Mouse (Mus musculus): ENCODE measurements around the gene Gpr162. TPM values are rescaled to one million over a fixed set of nuclear protein-coding genes. Genes with fewer than 3 reads are reported as not detected.
A peak's percentile ranks its signal among the peaks of the same experiment; 100 is the strongest.

Gene Gpr162
- polyA plus RNA-seq (2012; rRNA removed) = 177 and 183 TPM in 2 replicates

DNA sequence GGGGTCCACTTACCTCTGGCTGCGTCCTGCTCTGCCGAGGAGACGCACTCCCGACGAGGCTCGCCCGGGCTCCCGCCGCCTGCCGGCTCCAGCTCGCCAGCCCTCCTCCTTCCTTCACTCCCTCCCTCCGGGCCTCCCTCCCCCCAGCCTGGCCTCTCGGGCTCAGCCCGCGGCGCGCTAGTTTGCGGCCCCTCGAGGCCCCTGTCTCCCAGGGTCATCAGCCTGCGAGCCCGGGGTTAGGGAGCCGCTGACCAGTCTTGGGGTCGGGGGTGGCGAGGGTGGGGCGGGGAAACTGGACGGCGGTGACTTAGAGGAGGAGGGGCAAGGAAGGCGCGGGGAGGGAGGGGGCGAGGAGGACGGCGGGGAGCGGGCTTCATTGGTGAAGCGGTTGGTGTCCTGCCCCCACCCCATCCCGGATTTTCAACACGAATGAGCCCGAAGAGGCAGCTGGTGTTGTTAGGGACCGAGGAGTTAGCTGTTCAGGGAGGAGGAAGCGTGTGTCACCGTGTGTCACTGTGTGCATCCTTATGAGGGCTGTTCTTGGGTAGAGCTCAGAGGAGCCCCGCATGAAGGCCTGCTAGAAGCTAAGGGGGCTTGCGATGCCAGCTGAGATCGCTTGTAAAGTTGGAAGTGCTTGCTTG is at the start of gene Gpr162:
Gpr162 (minus strand) TSS at position 326 of the 641 bp plus-strand sequence.
- peaks cover 26% of the 10 kb centered on the region for H3K4me1 ChIP-seq (ENCODE audit: control insufficient read depth, insufficient read depth, low read length)
- TF ChIP-seq POLR2A (IDR thresholded peaks at IDR 0.05; ENCODE audit: borderline replicate concordance, insufficient read depth, low read length) = peak; percentile 57; the same call in 1 of the 2 replicates
- peak; percentile 10; the same call in 1 of the 2 replicates for TF ChIP-seq CTCF (IDR thresholded peaks at IDR 0.05; ENCODE audit: borderline replicate concordance, insufficient read depth, low read depth, low read length)
- peak within 1 kb of the TSS; percentile 100 for H3K4me3 ChIP-seq (replicated peaks; ENCODE audit: insufficient read depth, low read depth, low read length)
- 1% methylated on average over 43 of the region's 43 CpGs for WGBS
- peak within 1 kb of the TSS; percentile 98 for H3K27ac ChIP-seq (ENCODE audit: insufficient read depth, low read length)
- no peaks in the 10 kb centered on the region for H3K27me3 ChIP-seq (ENCODE audit: control insufficient read depth, insufficient read depth, low read length)
- peak; percentile 81 to 82 for DNase-seq

DNA sequence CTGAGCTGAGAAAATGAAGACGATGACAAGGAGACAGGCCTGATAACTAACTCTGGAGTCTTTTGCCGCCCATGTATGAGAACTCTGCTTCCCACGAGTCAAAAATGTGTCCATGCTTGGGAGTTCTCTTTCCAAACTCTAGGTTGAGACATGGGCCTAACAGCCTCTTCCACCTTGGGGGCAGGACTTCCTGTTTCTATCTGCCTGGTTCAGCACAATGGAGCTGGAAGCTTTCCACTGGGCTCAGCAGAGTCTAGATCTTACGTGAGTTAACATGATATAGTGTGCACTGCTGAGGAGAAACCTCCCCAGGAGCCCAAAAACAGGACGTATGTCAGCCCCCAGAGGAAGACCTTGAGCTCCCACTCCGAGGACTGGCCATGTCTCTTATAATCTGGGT is 49.4 kb upstream of the Gpr162 start:
- H3K4me1 ChIP-seq (ENCODE audit: control insufficient read depth, insufficient read depth, low read length) = peaks cover 11% of the 10 kb centered on the region
- H3K4me3 ChIP-seq (replicated peaks; ENCODE audit: insufficient read depth, low read depth, low read length) = no peak overlapping the region
- 48% methylated on average over 6 of the region's 6 CpGs for WGBS
- no peak overlapping the region for H3K27ac ChIP-seq (ENCODE audit: insufficient read depth, low read length)
- H3K27me3 ChIP-seq (ENCODE audit: control insufficient read depth, insufficient read depth, low read length) = no peaks in the 10 kb centered on the region
- no peak for TF ChIP-seq CTCF (IDR thresholded peaks at IDR 0.05; ENCODE audit: borderline replicate concordance, insufficient read depth, low read depth, low read length)
- TF ChIP-seq POLR2A (IDR thresholded peaks at IDR 0.05; ENCODE audit: borderline replicate concordance, insufficient read depth, low read length) = no peak
- DNase-seq = no peak

DNA sequence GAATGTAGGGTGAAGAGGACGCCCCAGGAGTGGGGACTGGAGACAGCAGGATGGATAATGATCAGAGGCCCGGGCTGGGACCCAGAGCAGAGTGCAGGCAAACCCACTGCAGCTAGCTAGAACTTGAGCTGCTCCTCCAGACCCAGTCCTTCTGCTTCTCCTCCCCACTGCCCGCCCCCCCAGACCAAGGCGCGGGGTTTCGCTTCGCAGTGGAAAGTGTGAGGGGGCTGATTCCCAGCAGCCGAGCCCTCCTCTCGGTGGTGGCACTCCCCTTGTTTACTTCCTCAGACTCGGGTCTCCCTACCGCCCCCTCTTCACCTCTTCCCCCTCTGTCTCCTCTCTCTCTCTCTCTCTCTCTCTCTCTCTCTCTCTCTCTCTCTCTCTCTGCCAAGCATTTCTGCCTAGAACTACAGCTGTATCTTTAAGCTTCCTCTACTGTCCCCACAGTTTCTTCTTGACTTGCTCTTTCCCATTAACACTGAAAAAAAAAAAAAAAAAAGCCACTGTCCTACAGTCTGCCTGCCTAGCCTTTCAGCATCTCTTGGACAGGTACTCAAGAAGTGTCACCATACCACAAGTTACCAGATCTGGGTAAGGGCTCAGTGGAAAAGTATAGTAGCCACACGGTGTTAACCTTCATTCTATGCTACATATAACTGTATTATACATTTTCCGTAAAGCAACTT is 47.9 kb upstream of the Gpr162 start, which contains the start of gene Lag3:
Lag3 (minus strand) TSS at position 173 of the 686 bp plus-strand sequence.
- TF ChIP-seq CTCF (IDR thresholded peaks at IDR 0.05; ENCODE audit: borderline replicate concordance, insufficient read depth, low read depth, low read length) (no peak), POLR2A (IDR thresholded peaks at IDR 0.05; ENCODE audit: borderline replicate concordance, insufficient read depth, low read length) (no peak)
- Histone ChIP-seq H3K4me1 (ENCODE audit: control insufficient read depth, insufficient read depth, low read length) (peaks cover 11% of the 10 kb centered on the region), H3K4me3 (replicated peaks; ENCODE audit: insufficient read depth, low read depth, low read length) (no peak within 1 kb of the TSS), H3K27ac (ENCODE audit: insufficient read depth, low read length) (no peak within 1 kb of the TSS), H3K27me3 (ENCODE audit: control insufficient read depth, insufficient read depth, low read length) (no peaks in the 10 kb centered on the region)
- no peak for DNase-seq
- WGBS = 50% methylated on average over 12 of the region's 13 CpGs

DNA sequence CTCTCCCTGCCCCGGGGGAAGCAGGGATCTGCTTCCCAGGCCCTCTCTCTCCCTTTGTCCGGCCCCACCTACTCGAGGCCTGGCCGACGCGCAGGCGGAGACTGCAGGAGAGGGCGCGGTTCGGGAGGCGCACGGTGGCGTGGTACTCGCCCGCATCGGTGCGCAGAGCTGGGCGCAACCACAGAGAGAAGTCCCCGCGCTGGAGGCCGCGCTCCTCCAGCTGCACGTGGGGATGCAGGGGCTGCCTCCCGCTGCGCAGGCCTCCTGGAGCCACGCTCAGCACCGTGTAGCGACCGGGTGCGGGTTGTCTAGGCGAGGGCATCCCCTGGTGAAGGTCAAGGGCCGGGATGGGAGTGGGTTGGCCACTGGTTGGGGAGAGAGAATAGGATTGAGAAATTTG is 46.2 kb upstream of the Gpr162 start:
- Histone ChIP-seq H3K27ac (ENCODE audit: insufficient read depth, low read length) (no peak overlapping the region), H3K27me3 (ENCODE audit: control insufficient read depth, insufficient read depth, low read length) (no peaks in the 10 kb centered on the region), H3K4me1 (ENCODE audit: control insufficient read depth, insufficient read depth, low read length) (peaks cover 18% of the 10 kb centered on the region), H3K4me3 (replicated peaks; ENCODE audit: insufficient read depth, low read depth, low read length) (no peak overlapping the region)
- 25% methylated on average over 32 of the region's 32 CpGs for WGBS
- TF ChIP-seq POLR2A (IDR thresholded peaks at IDR 0.05; ENCODE audit: borderline replicate concordance, insufficient read depth, low read length) (no peak), CTCF (IDR thresholded peaks at IDR 0.05; ENCODE audit: borderline replicate concordance, insufficient read depth, low read depth, low read length) (no peak)
- peak in 1 of 2 experiments; percentile 22 for DNase-seq

DNA sequence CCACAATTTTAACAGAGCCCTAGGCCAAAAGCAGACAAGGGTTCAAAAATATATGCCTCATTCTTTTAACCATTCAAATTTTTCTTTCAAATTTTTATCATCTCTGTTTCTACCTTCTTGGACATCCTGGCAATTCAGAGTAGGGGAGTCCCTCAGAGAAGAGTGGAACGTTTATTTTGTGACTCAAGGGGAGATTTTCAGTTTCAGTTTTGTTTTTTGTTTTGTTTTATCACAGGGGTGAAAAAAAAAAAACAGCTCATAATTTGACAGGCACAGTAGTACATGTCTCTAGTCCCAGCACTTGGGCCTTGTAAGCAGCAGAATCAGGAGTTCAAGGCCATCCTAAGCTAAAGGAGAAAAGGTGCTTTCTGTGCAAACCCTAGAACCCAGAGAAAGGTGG is 44.0 kb upstream of the Gpr162 start:
- peaks cover 12% of the 10 kb centered on the region for H3K4me1 ChIP-seq (ENCODE audit: control insufficient read depth, insufficient read depth, low read length)
- no peak for DNase-seq
- no peaks in the 10 kb centered on the region for H3K27me3 ChIP-seq (ENCODE audit: control insufficient read depth, insufficient read depth, low read length)
- TF ChIP-seq POLR2A (IDR thresholded peaks at IDR 0.05; ENCODE audit: borderline replicate concordance, insufficient read depth, low read length) (no peak), CTCF (IDR thresholded peaks at IDR 0.05; ENCODE audit: borderline replicate concordance, insufficient read depth, low read depth, low read length) (no peak)
- H3K4me3 ChIP-seq (replicated peaks; ENCODE audit: insufficient read depth, low read depth, low read length) = no peak overlapping the region
- WGBS = 91% methylated on average over 1 of the region's 1 CpGs
- H3K27ac ChIP-seq (ENCODE audit: insufficient read depth, low read length) = no peak overlapping the region

DNA sequence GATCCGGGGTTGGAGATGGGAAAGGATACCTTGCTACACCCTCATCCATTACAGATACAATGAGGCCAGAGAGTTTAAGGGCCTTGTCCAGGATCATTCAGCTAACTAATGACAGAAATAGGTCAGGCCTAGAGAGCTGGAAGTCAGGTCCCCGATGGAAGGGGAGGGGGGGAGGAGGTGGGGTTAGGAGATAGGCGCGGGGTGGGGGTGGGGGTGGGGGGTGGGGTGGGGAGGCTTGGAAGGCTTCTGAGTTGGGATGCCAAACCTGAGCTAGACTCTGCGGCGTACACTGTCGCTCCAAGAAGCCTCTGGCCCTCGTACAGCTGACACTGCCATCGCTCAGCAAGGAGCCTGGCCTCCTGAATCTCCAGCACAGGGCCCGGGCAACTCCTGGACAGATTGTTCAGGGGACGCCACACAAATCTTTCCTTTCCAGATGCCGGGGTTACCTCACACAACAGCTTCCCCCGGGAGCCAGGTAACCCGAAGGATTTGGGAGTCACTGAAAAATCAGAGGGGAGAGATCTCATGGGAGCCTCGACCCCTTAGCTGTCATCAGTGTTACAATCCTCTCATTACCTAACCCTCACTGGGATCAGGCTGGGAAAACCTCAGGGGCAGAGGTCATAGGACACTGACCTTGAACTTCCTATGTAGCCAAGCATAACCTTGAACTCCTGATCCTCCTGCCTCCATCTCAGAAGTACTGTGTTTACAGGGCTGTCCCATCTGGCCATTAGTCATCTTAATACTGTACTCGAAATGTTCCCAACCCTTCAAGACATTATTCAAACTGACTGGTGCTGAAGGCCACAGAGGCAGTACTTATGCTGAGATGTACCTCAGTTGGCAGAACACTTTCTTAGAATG is 41.4 kb upstream of the Gpr162 start:
- Histone ChIP-seq H3K27ac (ENCODE audit: insufficient read depth, low read length) (peak overlapping the region; percentile 97), H3K4me3 (replicated peaks; ENCODE audit: insufficient read depth, low read depth, low read length) (peak overlapping the region; percentile 50), H3K27me3 (ENCODE audit: control insufficient read depth, insufficient read depth, low read length) (no peaks in the 10 kb centered on the region), H3K4me1 (ENCODE audit: control insufficient read depth, insufficient read depth, low read length) (peaks cover 15% of the 10 kb centered on the region)
- 14% methylated on average over 16 of the region's 16 CpGs for WGBS
- TF ChIP-seq POLR2A (IDR thresholded peaks at IDR 0.05; ENCODE audit: borderline replicate concordance, insufficient read depth, low read length) = no peak
- TF ChIP-seq CTCF (IDR thresholded peaks at IDR 0.05; ENCODE audit: borderline replicate concordance, insufficient read depth, low read depth, low read length) = no peak
- DNase-seq = peak; percentile 46 to 49

DNA sequence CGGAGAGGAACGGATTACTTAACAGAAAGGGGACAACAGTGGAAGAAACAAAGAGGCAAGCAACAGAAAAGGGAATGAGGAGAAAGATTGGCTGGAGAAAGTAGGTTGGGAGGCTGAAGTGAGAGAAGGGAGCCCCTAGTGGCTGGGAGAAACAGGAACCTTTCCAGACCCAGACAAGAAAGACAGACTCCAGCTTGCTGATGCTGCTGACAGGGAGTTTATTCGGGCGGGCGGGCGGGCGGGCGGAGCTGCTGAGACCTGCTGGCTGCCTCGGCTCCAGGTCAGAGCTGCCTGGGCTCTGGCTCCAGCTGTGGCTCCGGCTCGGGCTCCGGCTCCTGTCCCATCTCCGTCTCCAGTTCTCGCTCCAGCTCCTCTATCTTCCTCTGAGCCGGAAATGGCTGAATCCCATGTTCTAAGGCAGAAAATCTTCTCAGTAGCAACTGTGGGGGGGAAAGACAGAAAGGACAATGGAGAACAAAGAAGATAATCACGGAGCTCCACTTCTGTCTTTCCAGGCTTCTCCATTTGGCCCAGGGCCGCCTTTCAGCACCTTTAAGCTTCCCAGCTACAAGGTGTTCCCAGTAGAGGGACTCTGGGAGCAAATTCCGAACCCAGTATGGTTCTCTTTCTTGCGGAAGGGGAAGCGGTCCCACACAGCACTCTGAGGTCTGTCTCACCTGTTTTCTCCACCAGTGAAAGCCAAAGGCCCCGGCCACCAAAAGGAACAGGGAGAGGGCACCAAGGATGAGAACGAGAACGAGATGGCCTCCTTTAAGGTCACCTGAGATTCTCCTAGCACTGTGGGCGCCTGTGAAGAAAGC is 40.6 kb upstream of the Gpr162 start:
- TF ChIP-seq CTCF (IDR thresholded peaks at IDR 0.05; ENCODE audit: borderline replicate concordance, insufficient read depth, low read depth, low read length) (peak; percentile 73), POLR2A (IDR thresholded peaks at IDR 0.05; ENCODE audit: borderline replicate concordance, insufficient read depth, low read length) (no peak)
- Histone ChIP-seq H3K4me1 (ENCODE audit: control insufficient read depth, insufficient read depth, low read length) (peaks cover 15% of the 10 kb centered on the region), H3K27me3 (ENCODE audit: control insufficient read depth, insufficient read depth, low read length) (no peaks in the 10 kb centered on the region), H3K27ac (ENCODE audit: insufficient read depth, low read length) (peak overlapping the region; percentile 99), H3K4me3 (replicated peaks; ENCODE audit: insufficient read depth, low read depth, low read length) (peak overlapping the region; percentile 71)
- peak; percentile 82 to 90 for DNase-seq
- 4% methylated on average over 24 of the region's 24 CpGs for WGBS

All from cerebellum, adult 2 months (tissue).